9 mouse cellular contexts compared by ENCODE assay signal in genomic region chr1:159523578-159523977, GRCm38 (mm10). TPM values are rescaled to one million over a fixed set of nuclear protein-coding genes. Genes with fewer than 3 reads are reported as not detected.
A peak's percentile ranks its signal among the peaks of the same experiment; 100 is the strongest.
DNase-seq lines count a peak whose midpoint lies in the region; ATAC-seq lines count a peak whose summit lies in the region.
"Had no signal": no experiment of that assay in that cellular context is flagged by ENCODE, and none has a peak within 500 bp of the region (broad histone marks: within the 10 kb centered on the region; RNA-seq: fewer than 3 reads in every experiment).

Gene Tnr, plus strand, starts transcription at chr1:159523769.

- peak within 1 kb of the TSS; percentile 11 for H3K4me2 ChIP-seq in embryonic facial prominence, embryonic 11.5 days (ENCODE audit: low read depth, low read length)
- H3K4me2 ChIP-seq in hindbrain, embryonic 14.5 days (replicated peaks), result peak within 1 kb of the TSS; percentile 61
- peak within 1 kb of the TSS; percentile 53 for H3K4me2 ChIP-seq in midbrain, embryonic 15.5 days
- H3K4me2 ChIP-seq: lung, embryonic 15.5 days had no signal

- H3K27ac ChIP-seq in heart, embryonic 10.5 days, result no peak within 1 kb of the TSS
- H3K27ac ChIP-seq in embryonic facial prominence, embryonic 11.5 days (replicated peaks; ENCODE audit: low read depth, low read length), result no peak within 1 kb of the TSS
- peak within 1 kb of the TSS; percentile 49 for H3K27ac ChIP-seq in hindbrain, embryonic 14.5 days
- H3K27ac ChIP-seq in midbrain, embryonic 15.5 days, result peak within 1 kb of the TSS; percentile 40
- H3K27ac ChIP-seq: lung, embryonic 15.5 days had no signal

- no peak within 1 kb of the TSS for H3K9ac ChIP-seq in embryonic facial prominence, embryonic 11.5 days (replicated peaks; ENCODE audit: low read length)
- H3K9ac ChIP-seq in hindbrain, embryonic 14.5 days, result peak within 1 kb of the TSS; percentile 59
- H3K9ac ChIP-seq in midbrain, embryonic 15.5 days, result peak within 1 kb of the TSS; percentile 46
- H3K9ac ChIP-seq: lung, embryonic 15.5 days had no signal

- H3K36me3 ChIP-seq in heart, embryonic 10.5 days, result no peaks in the 10 kb centered on the region
- H3K36me3 ChIP-seq in embryonic facial prominence, embryonic 11.5 days (replicated peaks; ENCODE audit: control insufficient read depth, insufficient read depth, low read depth, low read length), result no peaks in the 10 kb centered on the region
- no peaks in the 10 kb centered on the region for H3K36me3 ChIP-seq in hindbrain, embryonic 14.5 days (replicated peaks; ENCODE audit: control insufficient read depth, insufficient read depth)
- no peaks in the 10 kb centered on the region for H3K36me3 ChIP-seq in midbrain, embryonic 15.5 days (replicated peaks)
- H3K36me3 ChIP-seq: lung, embryonic 15.5 days had no signal

- peaks cover 19% of the 10 kb centered on the region for H3K27me3 ChIP-seq in heart, embryonic 10.5 days (ENCODE audit: insufficient read depth, poor library complexity, severe bottlenecking)
- H3K27me3 ChIP-seq in embryonic facial prominence, embryonic 11.5 days (ENCODE audit: control insufficient read depth, insufficient read depth, low read length), result no peaks in the 10 kb centered on the region
- H3K27me3 ChIP-seq in hindbrain, embryonic 14.5 days (ENCODE audit: control insufficient read depth, insufficient read depth, low read length), result no peaks in the 10 kb centered on the region
- peaks cover 9% of the 10 kb centered on the region; the same call in 1 of the 2 replicates for H3K27me3 ChIP-seq in midbrain, embryonic 15.5 days (replicated peaks)
- H3K27me3 ChIP-seq: lung, embryonic 15.5 days had no signal

- no peaks in the 10 kb centered on the region for H3K4me1 ChIP-seq in heart, embryonic 10.5 days
- no peaks in the 10 kb centered on the region for H3K4me1 ChIP-seq in embryonic facial prominence, embryonic 11.5 days (ENCODE audit: control insufficient read depth, insufficient read depth, low read length)
- peaks cover 7% of the 10 kb centered on the region for H3K4me1 ChIP-seq in hindbrain, embryonic 14.5 days (replicated peaks; ENCODE audit: control insufficient read depth, insufficient read depth, low read length)
- H3K4me1 ChIP-seq in midbrain, embryonic 15.5 days, result peaks cover 12% of the 10 kb centered on the region
- H3K4me1 ChIP-seq: lung, embryonic 15.5 days had no signal

- H3K4me3 ChIP-seq in heart, embryonic 10.5 days, result no peak within 1 kb of the TSS
- H3K4me3 ChIP-seq in embryonic facial prominence, embryonic 11.5 days (ENCODE audit: low read depth, low read length), result no peak within 1 kb of the TSS
- H3K4me3 ChIP-seq in hindbrain, embryonic 14.5 days (replicated peaks; ENCODE audit: low read length), result peak within 1 kb of the TSS; percentile 44
- peak within 1 kb of the TSS; percentile 41 for H3K4me3 ChIP-seq in midbrain, embryonic 15.5 days
- H3K4me3 ChIP-seq: lung, embryonic 15.5 days had no signal

- peak; percentile 52; the same call in 1 of the 2 replicates for ATAC-seq in embryonic facial prominence, embryonic 11.5 days (replicated peaks; ENCODE audit: insufficient number of reproducible peaks, low FRiP score, low TSS enrichment, low read depth)
- peak; percentile 80 for ATAC-seq in hindbrain, embryonic 14.5 days (ENCODE audit: low FRiP score)
- ATAC-seq in midbrain, embryonic 15.5 days (replicated peaks), result peak; percentile 91

- 3% methylated on average over 8 of the region's 8 CpGs for WGBS in heart, embryonic 10.5 days
- WGBS in embryonic facial prominence, embryonic 11.5 days, result 3% methylated on average over 8 of the region's 8 CpGs
- WGBS in hindbrain, embryonic 14.5 days, result 1% methylated on average over 8 of the region's 8 CpGs
- under 1% methylated on average over 8 of the region's 8 CpGs for WGBS in midbrain, embryonic 15.5 days

- no peaks in the 10 kb centered on the region for H3K9me3 ChIP-seq in heart, embryonic 10.5 days
- H3K9me3 ChIP-seq in embryonic facial prominence, embryonic 11.5 days (replicated peaks; ENCODE audit: control insufficient read depth, low read length), result no peaks in the 10 kb centered on the region
- no peaks in the 10 kb centered on the region for H3K9me3 ChIP-seq in hindbrain, embryonic 14.5 days (ENCODE audit: control insufficient read depth, low read length)
- H3K9me3 ChIP-seq in midbrain, embryonic 15.5 days, result no peaks in the 10 kb centered on the region
- H3K9me3 ChIP-seq: lung, embryonic 15.5 days had no signal

- DNase-seq in heart, adult 18-20 months, result peak; percentile 9 to 44
- DNase-seq in heart, embryonic 10.5 days (ENCODE audit: low spot score), result no peak
- peak; percentile 13 for DNase-seq in adrenal gland, postnatal 25 days
- DNase-seq in embryonic facial prominence, embryonic 11.5 days (ENCODE audit: low spot score), result peak; percentile 74
- DNase-seq in hindbrain, embryonic 14.5 days (ENCODE audit: low spot score), result peak; percentile 87
- DNase-seq in left cerebral cortex, adult 9 months (ENCODE audit: low spot score in 2 of 2), result peak; percentile 69 to 90
- peak; percentile 25 for DNase-seq in thymus, postnatal 14 days

RNA-seq across cellular contexts. Expression of gene Tnr, which starts in this region (rescaled TPM):
- total RNA-seq in heart, adult 18-20 months (2021), result under 1 TPM; 0.02 to 0.13 TPM
- 0.04 TPM in 1 of 2 replicates, not detected in the other for polyA plus RNA-seq in heart, embryonic 10.5 days (2016; fragmentation: Nextera tagmentation; extraction: Ambion mirVana)
- total RNA-seq in adrenal gland, postnatal 25 days (2021), result 2.0 and 5.0 TPM in 2 replicates
- 0.08 and 0.63 TPM in 2 replicates for polyA plus RNA-seq in embryonic facial prominence, embryonic 11.5 days (2014; fragmentation: Nextera tagmentation; extraction: Ambion mirVana)
- polyA plus RNA-seq in hindbrain, embryonic 14.5 days (2014; fragmentation: Nextera tagmentation; extraction: Ambion mirVana), result 4.2 and 5.1 TPM in 2 replicates
- polyA plus RNA-seq in midbrain, embryonic 15.5 days (2015; fragmentation: Nextera tagmentation; extraction: Ambion mirVana), result 6.0 and 6.6 TPM in 2 replicates

Comparison
In these comparisons a context has a peak if more than half of its experiments do, and no peak if none do; other contexts are left out.
1. Peak in DNase-seq in heart, adult 18-20 months; RNA of the gene not detected or under 1 TPM.
2. Peak in DNase-seq, ATAC-seq and H3K4me2 ChIP-seq in embryonic facial prominence, embryonic 11.5 days; RNA of the gene not detected or under 1 TPM.
3. H3K27ac ChIP-seq: peak in hindbrain, embryonic 14.5 days (single experiment) and midbrain, embryonic 15.5 days (single experiment); none in heart, embryonic 10.5 days (single experiment) and embryonic facial prominence, embryonic 11.5 days (single experiment).
4. H3K4me3 ChIP-seq: peak in hindbrain, embryonic 14.5 days (single experiment) and midbrain, embryonic 15.5 days (single experiment); none in heart, embryonic 10.5 days (single experiment) and embryonic facial prominence, embryonic 11.5 days (single experiment).
5. H3K4me2 ChIP-seq: peak in every context shown above with its lines; median percentile 61 in hindbrain, embryonic 14.5 days; 53 in midbrain, embryonic 15.5 days; 11 in embryonic facial prominence, embryonic 11.5 days.
6. Peak in every context shown above with its lines, with median percentiles within 50 percentile points of each other: ATAC-seq.